Mouse (Mus musculus): ENCODE measurements at regions not wholly inside any gene's neighbourhood (a gene's known extent, or its start where the extent isn't known, plus 50 kb on each side); places are given as distances from the start of the nearest gene placed in this dataset.

- intact Hi-C loops (cut with DNase I): no loop called here
- DNase-seq: no peak
These were observed 111.1 kb downstream of the S1pr1 start for GRCm38 (mm10) chr3:115603803-115604202.

- no peak for DNase-seq
- intact Hi-C loops (cut with DNase I): loop anchor here (5.0 kb wide), 1 partner anchor 193 kb away; no protein-coding TSS in a partner anchor
These were observed 115.6 kb downstream of the S1pr1 start for GRCm38 (mm10) chr3:115599281-115599680.

- DNase-seq: peak; percentile 74 to 88
- intact Hi-C loops (cut with DNase I): loop anchor here (1.0 to 5.0 kb wide), 3 partner anchors 46 to 382 kb away; no protein-coding TSS in a partner anchor
These were observed 118.3 kb downstream of the S1pr1 start for GRCm38 (mm10) chr3:115596523-115596922.

GRCm38 (mm10) chr3:115590716-115591115 lies 124.2 kb downstream of the S1pr1 start:
- no peak for DNase-seq
- intact Hi-C loops (cut with DNase I): no loop called here

GRCm38 (mm10) chr3:115588585-115588984 lies 126.3 kb downstream of the S1pr1 start:
- intact Hi-C loops (cut with DNase I): no loop called here
- no peak for DNase-seq

GRCm38 (mm10) chr3:115580131-115580932 lies 134.5 kb downstream of the S1pr1 start:
- intact Hi-C loops (cut with DNase I): no loop called here
- DNase-seq: no peak

GRCm38 (mm10) chr3:115575371-115575770 lies 139.5 kb downstream of the S1pr1 start:
- intact Hi-C loops (cut with DNase I): no loop called here

GRCm38 (mm10) chr3:115562735-115563134 lies 152.1 kb downstream of the S1pr1 start:
- intact Hi-C loops (cut with DNase I): no loop called here
- no peak for DNase-seq

More at GRCm38 (mm10) chr3:115575371-115575770, 139.5 kb downstream of the S1pr1 start:
- DNase-seq: no peak

GRCm38 (mm10) chr3:115554809-115555708 lies 159.8 kb downstream of the S1pr1 start:
- intact Hi-C loops (cut with DNase I): no loop called here
- DNase-seq: no peak

GRCm38 (mm10) chr3:115553848-115554515 lies 160.9 kb downstream of the S1pr1 start:
- intact Hi-C loops (cut with DNase I): no loop called here
- DNase-seq: no peak

GRCm38 (mm10) chr3:115541789-115542188 lies 173.1 kb downstream of the S1pr1 start:
- intact Hi-C loops (cut with DNase I): no loop called here
- DNase-seq: no peak

GRCm38 (mm10) chr3:115538355-115538754 lies 176.5 kb downstream of the S1pr1 start:
- no peak for DNase-seq
- intact Hi-C loops (cut with DNase I): no loop called here

- no peak for DNase-seq
- intact Hi-C loops (cut with DNase I): loop anchor here (5.0 kb wide), 1 partner anchor 110 kb away; no protein-coding TSS in a partner anchor
These were observed 182.6 kb downstream of the S1pr1 start for GRCm38 (mm10) chr3:115532141-115532735.

- intact Hi-C loops (cut with DNase I): loop anchor here (5.0 kb wide), 1 partner anchor 112 kb away; no protein-coding TSS in a partner anchor
- DNase-seq: no peak
These were observed 184.4 kb downstream of the S1pr1 start for GRCm38 (mm10) chr3:115530441-115530840.

- peak in 1 of 2 experiments; percentile 13 for DNase-seq
- intact Hi-C loops (cut with DNase I): loop anchor here (5.0 kb wide), 1 partner anchor 112 kb away; no protein-coding TSS in a partner anchor
These were observed 185.0 kb downstream of the S1pr1 start for GRCm38 (mm10) chr3:115529918-115530317.

GRCm38 (mm10) chr3:115523515-115523914 lies 191.4 kb downstream of the S1pr1 start:
- no peak for DNase-seq
- intact Hi-C loops (cut with DNase I): no loop called here

GRCm38 (mm10) chr3:115515645-115516044 lies 199.2 kb downstream of the S1pr1 start:
- no peak for DNase-seq
- intact Hi-C loops (cut with DNase I): no loop called here

- intact Hi-C loops (cut with DNase I): no loop called here
- no peak for DNase-seq
These were observed 205.2 kb downstream of the S1pr1 start for GRCm38 (mm10) chr3:115509658-115510057.

- no peak for DNase-seq
- intact Hi-C loops (cut with DNase I): no loop called here
These were observed 217.5 kb downstream of the S1pr1 start for GRCm38 (mm10) chr3:115497420-115497819.

- no peak for DNase-seq
- intact Hi-C loops (cut with DNase I): no loop called here
These were observed 218.8 kb downstream of the S1pr1 start for GRCm38 (mm10) chr3:115496110-115496509.

All from heart, postnatal 36 days (tissue).